Mouse (Mus musculus) ES-CJ7 (cell line): ENCODE measurements around the gene Cdk9.

ENCODE experiments used
- DNase-seq: peaks from one replicate; pipeline ENCODE4 v3.0.0; 2011; ENCODE audit warnings: low read depth, low spot score

Gene Cdk9

GRCm38 (mm10) chr2:32712934-32713817, at the start of gene Cdk9:
Gene Cdk9, minus strand, starts transcription at chr2:32713076.
- peak; percentile 84 for DNase-seq

- DNase-seq: no peak
Observed at GRCm38 (mm10) chr2:32761859-32762258, 49.0 kb upstream of the Cdk9 start.

- no peak for DNase-seq
Observed at GRCm38 (mm10) chr2:32761361-32761760, 48.5 kb upstream of the Cdk9 start.

GRCm38 (mm10) chr2:32759001-32759400, 46.1 kb upstream of the Cdk9 start:
- no peak for DNase-seq

- no peak for DNase-seq
Observed at GRCm38 (mm10) chr2:32758503-32758902, 45.6 kb upstream of the Cdk9 start.

GRCm38 (mm10) chr2:32757056-32757845, 44.4 kb upstream of the Cdk9 start, which contains the start of gene Tor2a:
Gene Tor2a, plus strand, starts transcription at chr2:32757234.
- peak; percentile 97 for DNase-seq

- no peak for DNase-seq
Observed at GRCm38 (mm10) chr2:32756674-32757055, 43.8 kb upstream of the Cdk9 start.

GRCm38 (mm10) chr2:32752181-32752580, 39.3 kb upstream of the Cdk9 start:
- no peak for DNase-seq

GRCm38 (mm10) chr2:32751665-32752033, 38.8 kb upstream of the Cdk9 start:
- DNase-seq: no peak

GRCm38 (mm10) chr2:32750887-32751664, 38.2 kb upstream of the Cdk9 start:
- DNase-seq: peak; percentile 76

GRCm38 (mm10) chr2:32750199-32750598, 37.3 kb upstream of the Cdk9 start:
- peak; percentile 31 for DNase-seq

- DNase-seq: no peak
Observed at GRCm38 (mm10) chr2:32749082-32749481, 36.2 kb upstream of the Cdk9 start.

GRCm38 (mm10) chr2:32744272-32744982, 31.6 kb upstream of the Cdk9 start:
- no peak for DNase-seq

GRCm38 (mm10) chr2:32742173-32742531, 29.3 kb upstream of the Cdk9 start:
- DNase-seq: peak; percentile 45

GRCm38 (mm10) chr2:32741273-32742172, 28.6 kb upstream of the Cdk9 start:
- DNase-seq: peak; percentile 28

GRCm38 (mm10) chr2:32740916-32741272, 28.0 kb upstream of the Cdk9 start, which contains the start of gene 6330409D20Rik:
Gene 6330409D20Rik, minus strand, starts transcription at chr2:32741016.
- no peak for DNase-seq

GRCm38 (mm10) chr2:32739311-32739710, 26.4 kb upstream of the Cdk9 start:
- DNase-seq: no peak

GRCm38 (mm10) chr2:32737008-32737407, 24.1 kb upstream of the Cdk9 start:
- no peak for DNase-seq

GRCm38 (mm10) chr2:32736306-32736829, 23.5 kb upstream of the Cdk9 start:
- DNase-seq: no peak

- DNase-seq: no peak
Observed at GRCm38 (mm10) chr2:32734933-32735332, 22.1 kb upstream of the Cdk9 start.
